Mouse (Mus musculus): ENCODE results near the gene Nubp1.

Nubp1 gene

GRCm38 (mm10) chr16:10465011-10465681 is 53.4 kb downstream of the Nubp1 start:
- intact Hi-C loops (cut with DNase I) = no loop called here

GRCm38 (mm10) chr16:10467391-10468107 is 55.8 kb downstream of the Nubp1 start:
- intact Hi-C loops (cut with DNase I) = no loop called here

- intact Hi-C loops (cut with DNase I) = no loop called here
These were observed 56.5 kb downstream of the Nubp1 start for GRCm38 (mm10) chr16:10468201-10468600.

GRCm38 (mm10) chr16:10471950-10472349 is 60.2 kb downstream of the Nubp1 start:
- intact Hi-C loops (cut with DNase I) = no loop called here
